Mouse (Mus musculus) gastrocnemius, adult 18-20 months (tissue): Measurements from ENCODE around the gene Eif4b. TPM values are rescaled to one million over a fixed set of nuclear protein-coding genes. Genes with fewer than 3 reads are reported as not detected.

Experiments used
- total RNA-seq, 2 experiments: library from RNA; stranded (reverse); gene quantifications; 2 replicates each; pipeline ENCODE4 v1.2.3; 2021

Eif4b gene
- total RNA-seq, 2 experiments from 2014 or later = 224 to 227 TPM

Other genes with a start within 250 kb of the Eif4b start
- not detected for gene Krt1, start 223.0 kb upstream of the Eif4b start, total RNA-seq
- gene Krt77, start 204.1 kb upstream of the Eif4b start, total RNA-seq = not detected
- not detected for gene Krt76, start 180.9 kb upstream of the Eif4b start, total RNA-seq
- not detected for gene Krt4, start 149.0 kb upstream of the Eif4b start, total RNA-seq
- under 1 TPM in 1 of 2 experiments, not detected in 1; 0.28 TPM for gene Krt79, start 133.4 kb upstream of the Eif4b start, total RNA-seq
- gene Krt78, start 119.5 kb upstream of the Eif4b start, total RNA-seq = not detected
- gene Krt8, start 69.3 kb upstream of the Eif4b start, total RNA-seq = under 1 TPM; 0.16 to 0.21 TPM
- gene Krt18, start 45.6 kb upstream of the Eif4b start, total RNA-seq = 1 to 10 TPM in 1 of 2 experiments, under 1 TPM in 1; 0.48 to 1.1 TPM
- 10 to 100 TPM; 31.3 to 31.6 TPM for gene Tns2, start 26.6 kb downstream of the Eif4b start, total RNA-seq
- 1 to 10 TPM; 4.9 to 7.7 TPM for gene Spryd3, start 62.5 kb downstream of the Eif4b start, total RNA-seq
- gene Igfbp6, start 70.6 kb downstream of the Eif4b start, total RNA-seq = 10 to 100 TPM; 32.2 to 50.3 TPM
- gene Soat2, start 76.8 kb downstream of the Eif4b start, total RNA-seq = under 1 TPM in 1 of 2 experiments, not detected in 1; 0.09 TPM
- gene Zfp740, start 129.5 kb downstream of the Eif4b start, total RNA-seq = 10 to 100 TPM; 24.0 to 29.0 TPM
- 1 to 10 TPM; 5.9 to 7.8 TPM for gene Csad, start 131.0 kb downstream of the Eif4b start, total RNA-seq
- 1 to 10 TPM; 1.1 to 1.2 TPM for gene Itgb7, start 158.2 kb downstream of the Eif4b start, total RNA-seq
- gene Rarg, start 183.7 kb downstream of the Eif4b start, total RNA-seq = 10 to 100 TPM in 1 of 2 experiments, 1 to 10 TPM in 1; 5.9 to 11.6 TPM
- gene Gm9918, start 196.8 kb downstream of the Eif4b start, total RNA-seq = not detected
- 10 to 100 TPM; 15.7 to 16.4 TPM for gene Mfsd5, start 205.7 kb downstream of the Eif4b start, total RNA-seq
- under 1 TPM; 0.21 to 0.36 TPM for gene Espl1, start 222.5 kb downstream of the Eif4b start, total RNA-seq